Mouse (Mus musculus): Measurements from ENCODE around the gene Psen1.

- TF ChIP-seq CTCF (conservative IDR thresholded peaks at IDR 0.05; ENCODE audit: insufficient read depth, insufficient read length, low read depth, low read length): no peak
- no peak for TF ChIP-seq POLR2A (IDR thresholded peaks at IDR 0.05; ENCODE audit: low read depth, low read length)
Measured at GRCm38 (mm10) chr12:83765965-83766603, 78.1 kb downstream of the Psen1 start.

All from kidney, adult 2 months (tissue).